ENCODE assay signal across 10 mouse cellular contexts in genomic region chr13:99606606-99606990, GRCm38 (mm10).
DNase-seq lines count a peak whose midpoint lies in the region; TF ChIP-seq lines count a peak whose summit lies in the region.
"Had no signal": no experiment of that assay in that cellular context is flagged by ENCODE, and none has a peak within 500 bp of the region (broad histone marks: within the 10 kb centered on the region; RNA-seq: fewer than 3 reads in every experiment).

No protein-coding gene starts in this region.

- intact Hi-C loops in left cerebral cortex, adult 2 months (cut with DNase I), result loop anchor here (10.0 kb wide), 1 partner anchor 228 kb away; no protein-coding TSS in a partner anchor

- no peak overlapping the region for H3K27ac ChIP-seq in left cerebral cortex, adult 2 months

- H3K4me3 ChIP-seq in left cerebral cortex, adult 2 months, result no peak overlapping the region

- peak; percentile 50 for TF ChIP-seq CTCF in left cerebral cortex, adult 2 months (IDR thresholded peaks at IDR 0.05)

- peak; percentile 8 for DNase-seq in gastrocnemius, adult 18-20 months (ENCODE audit: low spot score)
- no peak for DNase-seq in gastrocnemius, adult 8-10 months (ENCODE audit: low spot score in 2 of 2)
- no peak for DNase-seq in left cerebral cortex, adult 2 months (ENCODE audit: extremely low spot score in 1 of 2, low spot score in 2 of 2)
- DNase-seq in left cerebral cortex, adult 9 months (ENCODE audit: low spot score in 2 of 2), result no peak
- DNase-seq in ZHBTc4 (ENCODE audit: low read depth, low spot score), result peak; percentile 71
- DNase-seq in lung, postnatal 14 days, result peak; percentile 10
- no peak for DNase-seq in frontal cortex, postnatal 10 days (ENCODE audit: low spot score in 2 of 2)
- DNase-seq in spleen, adult 12 weeks (ENCODE audit: low spot score), result no peak
- DNase-seq: right cerebral cortex, postnatal 4 days; thymus, adult 2 months had no signal

Comparison
In these comparisons a context has a peak if more than half of its experiments do, and no peak if none do; other contexts are left out.
1. DNase-seq: peak in gastrocnemius, adult 18-20 months (single experiment), ZHBTc4 (single experiment) and lung, postnatal 14 days (single experiment); none in gastrocnemius, adult 8-10 months (0 of 2), left cerebral cortex, adult 2 months (0 of 2), left cerebral cortex, adult 9 months (0 of 2), frontal cortex, postnatal 10 days (0 of 2) and spleen, adult 12 weeks (single experiment).